Mouse (Mus musculus) right cerebral cortex, adult 18-20 months (tissue): ENCODE data around the gene Hes2.

Experiments used
- DNase-seq: peaks from one replicate; pipeline ENCODE4 v3.0.0; 2022; ENCODE audit warnings: mixed read lengths

Gene Hes2

DNA sequence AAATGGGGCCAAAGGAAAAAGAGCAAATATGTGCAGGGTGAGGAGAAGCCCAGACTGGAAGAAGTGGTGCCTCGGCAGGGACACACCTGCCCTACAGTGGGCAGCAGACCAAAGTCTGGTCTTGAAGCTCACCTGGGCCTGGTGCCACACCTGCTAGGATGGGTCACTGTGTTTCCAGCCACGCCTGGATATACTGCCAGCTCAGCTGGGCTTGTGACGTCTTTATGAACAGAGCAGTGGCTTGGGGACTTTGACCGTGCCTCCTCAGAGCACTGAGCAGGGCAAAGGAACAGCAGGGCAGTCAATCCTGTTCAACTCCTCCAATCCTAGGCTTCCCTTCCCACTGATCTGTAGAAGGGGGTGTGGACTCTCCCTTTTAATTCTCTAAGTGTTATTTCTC lies 2.1 kb downstream of the Hes2 start:
- no peak for DNase-seq

DNA sequence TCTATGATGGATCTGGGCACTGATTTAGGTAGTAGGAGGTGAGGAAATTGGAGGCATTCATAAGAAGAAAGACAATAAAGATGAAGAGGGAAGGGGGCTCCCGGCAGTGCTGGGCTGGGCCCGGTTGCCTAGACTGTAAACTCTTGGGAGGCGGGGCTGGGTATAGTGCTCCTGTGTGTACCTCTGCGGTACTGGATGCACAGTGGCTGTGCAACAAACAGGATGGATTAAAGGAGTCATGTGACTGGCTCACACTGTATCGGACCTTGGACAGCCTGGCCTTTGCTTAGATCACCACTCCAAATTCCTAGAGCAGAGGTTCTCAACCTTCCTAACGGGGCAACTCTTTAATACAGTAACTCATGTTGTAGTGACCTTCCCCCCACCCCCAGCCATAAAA lies 2.9 kb downstream of the Hes2 start:
- DNase-seq: no peak

DNA sequence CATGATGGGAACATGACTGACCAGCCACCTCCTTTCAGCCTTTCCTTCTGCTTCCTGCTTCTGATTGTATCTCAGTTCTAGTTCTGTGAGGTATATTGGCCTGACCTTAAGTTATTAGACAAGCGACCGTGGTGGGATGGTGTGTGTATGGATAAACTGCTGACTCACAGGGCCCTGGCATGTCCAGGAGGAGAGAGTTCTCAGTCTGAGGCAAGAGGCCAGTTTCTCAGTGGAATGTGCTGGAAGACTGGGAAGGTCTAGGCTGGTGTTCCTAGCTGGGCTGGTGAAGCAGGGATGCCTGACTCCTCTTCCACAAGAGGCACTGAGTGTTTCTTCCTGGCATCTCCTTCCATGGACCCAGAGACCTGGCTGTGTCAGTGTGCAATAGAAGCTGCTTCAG lies 4.1 kb downstream of the Hes2 start:
- no peak for DNase-seq

DNA sequence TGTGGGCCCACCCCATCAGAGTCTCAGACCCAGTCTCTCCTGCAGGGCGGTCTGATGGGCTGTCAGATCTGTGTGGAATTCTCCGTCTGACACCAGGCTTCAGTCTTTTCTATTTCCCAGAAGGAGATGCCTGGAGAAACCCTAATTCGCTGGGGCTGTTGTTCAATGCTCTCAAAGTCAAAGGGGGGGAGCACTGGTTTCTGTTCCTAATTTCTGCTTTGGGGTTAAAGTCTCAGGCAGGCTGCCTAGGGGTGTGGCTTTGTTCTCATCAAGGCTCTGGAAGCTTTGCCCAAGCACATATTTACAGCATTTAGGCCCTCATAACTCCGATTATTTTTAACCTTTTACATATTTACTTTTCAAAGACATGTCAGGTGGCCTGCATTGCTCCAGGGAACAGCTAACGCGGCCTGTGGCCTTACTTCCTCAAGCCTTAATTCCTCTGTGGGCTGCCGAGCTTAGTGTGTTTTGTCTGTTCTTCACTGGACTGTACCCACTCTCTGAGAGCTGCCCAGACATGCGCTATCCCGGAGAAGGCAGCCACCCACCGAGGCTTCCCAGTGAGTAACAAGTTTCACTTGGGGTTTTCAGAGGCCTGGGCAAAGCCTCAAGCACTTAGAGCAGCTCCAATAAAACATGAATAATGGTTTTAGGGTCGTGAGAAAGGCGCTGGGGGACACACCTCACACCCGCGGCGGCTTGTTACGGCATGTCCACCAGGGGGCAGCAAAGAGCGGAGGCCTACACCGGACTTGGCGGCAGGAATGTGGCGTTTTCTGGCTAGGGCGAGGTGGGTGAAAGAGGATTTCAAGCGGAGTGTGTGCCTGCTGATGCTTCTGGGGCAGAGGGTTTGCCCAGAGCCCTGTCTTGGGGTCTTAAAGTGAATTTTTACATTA lies 6.6 kb downstream of the Hes2 start:
- no peak for DNase-seq

- DNase-seq: no peak
These were observed 9.4 kb downstream of the Hes2 start for GRCm38 (mm10) chr4:152168052-152168451.

DNA sequence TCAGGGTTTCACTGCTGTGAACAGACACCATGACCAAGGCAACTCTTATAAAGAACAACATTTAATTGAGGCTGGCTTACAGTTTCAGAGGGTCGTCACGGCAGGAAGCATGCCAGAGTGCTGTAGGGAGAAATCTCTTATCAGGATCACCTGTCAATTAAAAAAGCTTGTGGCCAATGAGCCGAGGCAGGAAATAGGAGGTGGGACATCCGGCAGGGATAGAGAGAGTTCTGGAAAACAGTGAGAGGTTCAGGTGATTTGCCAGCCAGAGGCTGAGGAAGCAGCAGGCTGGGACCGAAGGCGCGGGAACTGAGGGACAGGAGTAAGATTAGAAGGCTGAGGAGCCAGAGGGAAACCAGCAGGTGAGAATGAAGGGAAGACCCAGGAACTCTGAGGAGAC lies 10.4 kb downstream of the Hes2 start:
- no peak for DNase-seq

GRCm38 (mm10) chr4:152170286-152170685 lies 11.6 kb downstream of the Hes2 start:
- DNase-seq: no peak

- DNase-seq: no peak
These were observed 12.9 kb downstream of the Hes2 start for GRCm38 (mm10) chr4:152171543-152171942.

- peak; percentile 79 for DNase-seq
These were observed 14.4 kb downstream of the Hes2 start for GRCm38 (mm10) chr4:152173041-152173440.

DNA sequence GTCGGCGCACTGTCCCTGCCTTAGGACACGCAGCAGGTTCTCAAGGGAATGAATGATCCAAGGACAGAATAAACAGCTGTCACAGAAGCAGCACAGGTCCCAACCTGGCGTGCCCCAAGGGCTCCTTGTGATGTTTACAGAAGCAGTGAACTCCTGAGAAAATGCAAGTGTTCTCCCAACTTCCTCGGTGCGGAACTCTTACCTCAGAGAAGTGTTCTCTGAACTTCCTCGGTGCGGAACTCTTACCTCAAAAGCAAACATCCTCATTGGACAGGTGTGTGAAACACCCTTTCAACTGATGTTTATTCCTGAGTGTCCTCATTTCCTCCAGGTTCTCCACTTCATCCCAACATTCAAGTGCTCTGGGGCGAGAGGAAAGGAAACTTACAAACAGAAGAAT lies 15.3 kb downstream of the Hes2 start:
- DNase-seq: no peak

- no peak for DNase-seq
These were observed 18.0 kb downstream of the Hes2 start for GRCm38 (mm10) chr4:152176638-152177037.

DNA sequence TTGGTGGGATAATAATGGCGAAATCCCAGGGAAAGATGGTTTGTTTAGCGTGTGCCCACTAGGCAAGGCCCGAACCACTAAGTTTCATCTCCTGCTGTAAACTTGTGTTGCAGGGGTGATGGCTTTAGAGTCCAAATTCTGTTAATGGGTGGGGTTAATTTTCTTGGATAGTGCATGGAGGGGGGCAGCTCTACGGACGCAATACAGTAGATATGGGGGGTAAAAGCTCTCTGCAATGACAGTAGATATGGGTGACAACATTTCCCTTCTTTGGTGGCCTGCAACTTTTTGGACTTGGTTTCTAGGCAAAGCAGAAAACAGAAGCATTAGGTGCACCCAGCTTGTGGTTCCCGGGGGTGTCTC lies 18.5 kb downstream of the Hes2 start:
- no peak for DNase-seq

GRCm38 (mm10) chr4:152177537-152178343 lies 19.1 kb downstream of the Hes2 start, which contains the start of gene Acot7:
Gene Acot7 (plus strand): TSS chr4:152178134.
- DNase-seq: peak; percentile 94

- peak; percentile 39 for DNase-seq
These were observed 19.7 kb downstream of the Hes2 start for GRCm38 (mm10) chr4:152178344-152178864.

GRCm38 (mm10) chr4:152178916-152179705 lies 20.4 kb downstream of the Hes2 start:
- no peak for DNase-seq

- no peak for DNase-seq
These were observed 21.4 kb downstream of the Hes2 start for GRCm38 (mm10) chr4:152179946-152180660.

GRCm38 (mm10) chr4:152182205-152182604 lies 23.5 kb downstream of the Hes2 start:
- DNase-seq: no peak

GRCm38 (mm10) chr4:152184353-152185035 lies 25.8 kb downstream of the Hes2 start:
- peak; percentile 56 for DNase-seq

DNA sequence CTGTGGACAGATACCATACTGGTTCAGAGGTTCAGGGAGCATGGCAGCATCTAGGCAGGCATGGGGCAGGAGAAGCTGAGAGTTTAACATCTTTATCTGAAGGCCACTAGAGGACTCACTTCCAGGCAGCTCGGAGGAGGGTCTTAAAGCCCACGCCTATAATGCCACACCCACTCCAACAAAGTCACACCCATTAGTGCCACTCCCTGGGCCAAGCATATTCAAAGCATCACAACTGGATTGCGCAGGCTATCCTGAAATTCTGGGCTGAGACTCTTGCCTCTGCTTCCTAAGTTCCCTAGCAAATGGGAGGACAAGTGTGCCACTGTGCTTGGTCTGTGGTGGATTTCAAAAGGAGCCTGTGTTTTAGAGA lies 26.5 kb downstream of the Hes2 start:
- DNase-seq: no peak

DNA sequence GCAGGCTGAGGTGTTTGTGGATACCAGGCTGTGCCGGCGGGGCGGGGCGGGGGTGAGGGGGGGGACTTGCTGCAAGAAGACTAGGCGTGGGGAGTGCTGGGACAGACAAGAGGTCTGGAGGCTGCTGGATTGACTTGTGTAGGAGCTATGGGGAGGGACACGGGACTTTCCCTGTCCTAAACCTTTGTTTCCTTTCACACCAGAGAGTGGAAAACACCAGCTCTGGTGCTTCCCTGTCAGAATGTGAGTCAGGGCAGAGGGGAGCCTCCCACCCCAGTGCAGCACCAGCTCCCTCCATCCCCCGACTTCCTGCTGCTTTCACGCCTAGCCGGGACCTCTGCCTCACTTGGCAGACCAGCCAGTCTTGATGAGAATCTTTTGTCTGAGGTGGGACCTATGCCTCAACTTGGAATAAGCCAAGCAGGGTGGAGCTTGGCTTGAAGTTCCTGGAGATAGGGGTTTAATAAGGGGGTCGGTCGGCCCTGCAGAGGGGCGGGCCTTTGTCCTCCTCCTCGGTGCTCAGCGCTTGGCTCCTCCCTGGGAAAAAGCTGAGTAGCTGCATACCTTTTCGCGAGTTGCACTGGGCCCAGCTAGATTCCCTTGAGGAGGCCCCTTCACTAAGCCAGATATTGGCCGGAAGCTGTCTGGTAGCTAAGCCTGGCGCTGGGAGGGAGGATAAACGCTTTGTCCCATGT lies 27.0 kb downstream of the Hes2 start:
- no peak for DNase-seq
